ENCODE assay signal across 15 mouse cellular contexts in genomic region chr6:94814711-94815110, GRCm38 (mm10).
"Had no signal": no experiment of that assay in that cellular context is flagged by ENCODE, and none has a peak within 500 bp of the region (broad histone marks: within the 10 kb centered on the region; RNA-seq: fewer than 3 reads in every experiment).

No protein-coding gene starts in this region.

- H3K4me2 ChIP-seq: intestine, embryonic 15.5 days; limb, embryonic 12.5 days; liver, embryonic 12.5 days; lung, embryonic 15.5 days; stomach, embryonic 15.5 days had no signal

- H3K4me1 ChIP-seq: liver, embryonic 12.5 days; lung, embryonic 15.5 days; stomach, embryonic 15.5 days had no signal

- H3K9ac ChIP-seq: intestine, embryonic 15.5 days; limb, embryonic 12.5 days; liver, embryonic 12.5 days; lung, embryonic 15.5 days; stomach, embryonic 15.5 days had no signal

- H3K27ac ChIP-seq: intestine, embryonic 15.5 days; layer of hippocampus, adult 2 months; limb, embryonic 12.5 days; liver, embryonic 12.5 days; lung, embryonic 15.5 days; stomach, embryonic 15.5 days had no signal

- H3K9me3 ChIP-seq: intestine, embryonic 15.5 days; limb, embryonic 12.5 days; liver, embryonic 12.5 days; lung, embryonic 15.5 days; stomach, embryonic 15.5 days had no signal

- H3K36me3 ChIP-seq: intestine, embryonic 15.5 days; limb, embryonic 12.5 days; liver, embryonic 12.5 days; lung, embryonic 15.5 days; stomach, embryonic 15.5 days had no signal

- H3K27me3 ChIP-seq: intestine, embryonic 15.5 days; limb, embryonic 12.5 days; liver, embryonic 12.5 days; stomach, embryonic 15.5 days had no signal

- H3K4me3 ChIP-seq: intestine, embryonic 15.5 days; layer of hippocampus, adult 2 months; limb, embryonic 12.5 days; liver, embryonic 12.5 days; lung, embryonic 15.5 days; stomach, embryonic 15.5 days had no signal

- ATAC-seq: liver, embryonic 12.5 days; midbrain, embryonic 16.5 days had no signal

- DNase-seq: kidney, adult 18-20 months; kidney, postnatal 10 days; kidney, postnatal 4 days; lung, postnatal 14 days; retina, postnatal 1 day; right cerebral cortex, postnatal 14 days; thymus, adult 2 months; thymus, postnatal 25 days had no signal
